Mouse (Mus musculus): ENCODE measurements around the gene Samd4.

DNA sequence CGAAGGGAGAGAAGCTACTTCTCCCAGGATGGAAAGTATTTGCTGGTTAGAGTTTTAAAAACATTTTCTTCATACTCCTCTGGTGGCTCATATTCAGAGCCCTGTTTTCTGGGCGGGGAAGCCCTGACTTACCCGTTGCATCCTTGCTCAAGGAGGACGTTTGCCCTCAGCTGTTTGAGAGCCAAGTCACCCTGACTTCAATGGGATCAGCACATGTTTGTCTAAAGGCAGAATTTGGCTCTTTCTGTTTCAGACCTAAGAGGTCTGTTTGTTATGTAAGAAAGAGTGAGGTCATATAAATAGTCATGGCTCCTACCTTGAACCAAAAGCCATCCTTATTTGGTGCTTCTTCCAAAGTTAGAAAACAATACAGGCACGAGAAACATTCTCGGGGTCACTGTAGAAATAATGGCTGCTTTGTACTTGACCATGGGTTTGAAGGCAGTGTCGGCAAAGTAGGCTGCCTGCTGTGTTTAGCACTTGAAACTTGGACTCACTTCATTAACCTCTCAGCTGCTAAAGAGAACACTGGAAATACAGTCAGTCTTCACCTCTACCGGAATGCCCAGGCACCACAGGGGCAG is 102.0 kb downstream of the Samd4 start:
- TF ChIP-seq FLI1 (IDR thresholded peaks at IDR 0.05; ENCODE audit: low read length), result no peak
- no peak for TF ChIP-seq GATA1 (IDR thresholded peaks at IDR 0.05; ENCODE audit: borderline replicate concordance, low read length)

Measured in megakaryocyte, embryonic 14.5 days (primary cell).